Mouse (Mus musculus): ENCODE data around the gene Cdkn1b.

- no peak for TF ChIP-seq CTCF (IDR thresholded peaks at IDR 0.05; ENCODE audit: low read depth, low read length)
- TF ChIP-seq POLR2A (IDR thresholded peaks at IDR 0.05; ENCODE audit: borderline replicate concordance, low read depth, low read length) = no peak
Observed at GRCm38 (mm10) chr6:134963910-134964309, 43.7 kb downstream of the Cdkn1b start.

Measured in bone marrow macrophage, adult 2 months (primary cell).